Mouse (Mus musculus): ENCODE measurements around the gene Gm44965. TPM values are rescaled to one million over a fixed set of nuclear protein-coding genes. Genes with fewer than 3 reads are reported as not detected.

Gm44965 gene
- polyA plus RNA-seq, 1 experiment = not detected

DNA sequence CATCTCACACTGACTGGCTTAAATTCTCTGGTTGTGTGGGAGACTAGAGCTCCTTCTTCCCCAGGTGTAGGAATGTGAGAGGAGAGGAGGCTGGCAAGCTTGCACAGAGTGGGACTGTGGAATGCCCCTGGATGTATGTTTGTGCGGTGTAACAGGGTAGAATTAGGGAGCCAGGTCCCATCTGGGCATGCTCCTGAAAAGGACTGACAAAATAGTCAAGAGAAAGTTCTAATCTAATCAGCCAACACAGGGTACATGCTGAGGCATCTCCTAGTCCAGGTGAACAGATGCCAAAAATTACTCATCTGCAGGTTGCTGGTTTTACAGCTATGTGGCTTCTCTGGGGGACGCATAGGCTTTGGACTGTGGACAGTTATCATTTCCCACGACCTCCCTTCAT lies 37.8 kb upstream of the Gm44965 start:
- Histone ChIP-seq H3K27ac (ENCODE audit: insufficient read depth, low read length) (no peak overlapping the region), H3K4me3 (ENCODE audit: insufficient read depth, low read length) (no peak overlapping the region), H3K4me1 (ENCODE audit: control insufficient read depth, insufficient read depth, low read length) (no peaks in the 10 kb centered on the region)
- TF ChIP-seq POLR2A (IDR thresholded peaks at IDR 0.05; ENCODE audit: low read depth, low read length) (no peak), CTCF (IDR thresholded peaks at IDR 0.05; ENCODE audit: borderline replicate concordance, insufficient read depth, low read length) (no peak)

DNA sequence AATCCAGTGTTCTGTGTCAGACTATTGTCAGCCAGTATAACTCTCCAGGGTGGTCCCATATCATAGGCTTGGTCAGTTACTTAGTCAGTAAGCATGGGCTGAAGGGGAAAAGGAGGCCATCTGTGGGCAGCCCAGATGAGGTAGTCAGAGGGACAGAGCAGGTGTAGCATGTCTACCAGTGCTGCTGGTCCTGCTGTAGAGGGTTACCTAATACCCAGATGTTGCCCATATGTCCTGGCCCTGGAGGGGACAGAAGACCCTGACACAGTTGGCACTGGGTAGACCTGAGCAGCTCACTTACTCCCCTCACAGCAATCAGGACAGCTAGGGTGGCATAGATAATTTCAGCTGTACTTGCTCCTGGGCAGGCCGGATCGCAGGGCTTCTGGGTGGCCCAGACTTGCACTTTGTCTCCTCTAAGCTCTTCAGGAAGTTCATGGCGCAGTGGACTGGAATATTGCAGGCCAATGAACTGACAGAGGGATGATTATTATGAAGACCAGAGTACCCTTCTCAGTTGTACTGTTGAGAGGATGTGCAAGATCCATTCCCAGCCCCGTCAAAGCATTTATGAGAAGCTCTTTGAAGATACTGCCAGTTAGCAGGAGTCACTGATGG lies 27.9 kb upstream of the Gm44965 start:
- TF ChIP-seq POLR2A (IDR thresholded peaks at IDR 0.05; ENCODE audit: low read depth, low read length) = no peak
- no peak for TF ChIP-seq CTCF (IDR thresholded peaks at IDR 0.05; ENCODE audit: borderline replicate concordance, insufficient read depth, low read length)
- H3K4me1 ChIP-seq (ENCODE audit: control insufficient read depth, insufficient read depth, low read length) = peaks cover 6% of the 10 kb centered on the region
- no peak overlapping the region for H3K27ac ChIP-seq (ENCODE audit: insufficient read depth, low read length)
- no peak overlapping the region for H3K4me3 ChIP-seq (ENCODE audit: insufficient read depth, low read length)

DNA sequence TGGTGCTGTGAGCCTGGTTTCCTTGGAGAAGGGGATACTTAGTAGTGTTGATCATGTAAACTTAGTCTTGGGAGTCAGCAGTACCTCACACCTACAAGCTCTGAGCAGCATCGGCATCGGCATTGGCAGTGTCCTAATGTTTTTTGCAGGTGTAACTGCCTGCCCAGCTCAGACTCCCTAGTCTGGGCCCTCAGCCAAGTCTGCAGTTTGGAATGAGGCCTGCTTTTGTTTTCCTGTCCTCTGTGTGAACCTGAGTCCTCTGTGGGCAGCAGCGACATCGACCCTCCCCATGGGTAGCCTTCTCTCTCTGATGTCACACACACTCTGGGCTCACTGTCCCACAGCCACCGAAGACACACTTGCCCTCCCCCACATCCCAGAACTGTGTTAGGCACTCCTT lies 27.4 kb upstream of the Gm44965 start:
- H3K4me3 ChIP-seq (ENCODE audit: insufficient read depth, low read length) = no peak overlapping the region
- no peak overlapping the region for H3K27ac ChIP-seq (ENCODE audit: insufficient read depth, low read length)
- TF ChIP-seq CTCF (IDR thresholded peaks at IDR 0.05; ENCODE audit: borderline replicate concordance, insufficient read depth, low read length) (no peak), POLR2A (IDR thresholded peaks at IDR 0.05; ENCODE audit: low read depth, low read length) (no peak)
- peaks cover 6% of the 10 kb centered on the region for H3K4me1 ChIP-seq (ENCODE audit: control insufficient read depth, insufficient read depth, low read length)

DNA sequence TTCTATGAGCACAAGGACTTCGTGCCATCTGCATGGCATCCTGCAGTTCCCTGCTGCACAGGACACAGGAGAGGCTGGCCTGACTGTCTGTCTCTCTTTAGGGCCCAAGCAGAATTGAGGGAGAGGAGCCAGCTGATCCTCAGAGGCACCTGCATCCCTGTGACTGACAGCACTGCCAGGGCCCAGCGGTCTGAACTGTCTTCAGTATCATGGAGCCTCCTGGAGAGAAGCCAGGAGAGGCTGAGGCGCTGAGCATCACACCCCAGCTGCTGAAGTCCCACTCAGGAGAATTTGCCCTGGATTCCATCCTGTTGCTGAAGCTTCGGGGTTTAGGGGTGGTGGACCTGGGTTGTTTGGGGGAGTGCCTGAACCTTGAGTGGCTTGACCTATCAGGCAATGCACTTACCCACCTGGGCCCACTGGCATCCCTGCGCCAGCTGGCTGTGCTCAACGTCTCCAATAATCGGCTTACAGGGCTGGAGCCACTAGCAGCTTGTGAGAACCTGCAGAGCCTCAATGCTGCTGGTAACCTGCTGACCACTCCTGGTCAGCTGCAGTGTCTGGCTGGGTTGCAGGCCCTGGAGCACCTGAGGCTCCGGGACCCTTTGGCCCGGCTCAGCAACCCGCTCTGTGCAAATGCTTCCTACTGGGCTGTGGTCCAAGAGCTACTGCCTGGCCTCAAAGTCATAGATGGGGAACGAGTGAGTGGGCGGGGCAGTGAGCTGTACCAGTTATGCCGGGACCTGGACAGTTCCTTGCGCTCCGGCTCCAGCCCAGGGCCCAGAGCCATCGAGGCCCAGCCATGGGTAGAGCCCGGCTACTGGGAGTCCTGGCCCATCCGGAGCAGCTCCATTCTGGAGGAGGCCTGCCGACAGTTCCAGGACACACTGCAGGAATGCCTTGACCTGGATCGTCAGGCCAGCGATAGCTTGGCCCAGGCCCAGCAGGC lies 25.4 kb upstream of the Gm44965 start:
- Histone ChIP-seq H3K27ac (ENCODE audit: insufficient read depth, low read length) (no peak overlapping the region), H3K4me3 (ENCODE audit: insufficient read depth, low read length) (no peak overlapping the region), H3K4me1 (ENCODE audit: control insufficient read depth, insufficient read depth, low read length) (peaks cover 6% of the 10 kb centered on the region)
- TF ChIP-seq CTCF (IDR thresholded peaks at IDR 0.05; ENCODE audit: borderline replicate concordance, insufficient read depth, low read length) (no peak), POLR2A (IDR thresholded peaks at IDR 0.05; ENCODE audit: low read depth, low read length) (no peak)

DNA sequence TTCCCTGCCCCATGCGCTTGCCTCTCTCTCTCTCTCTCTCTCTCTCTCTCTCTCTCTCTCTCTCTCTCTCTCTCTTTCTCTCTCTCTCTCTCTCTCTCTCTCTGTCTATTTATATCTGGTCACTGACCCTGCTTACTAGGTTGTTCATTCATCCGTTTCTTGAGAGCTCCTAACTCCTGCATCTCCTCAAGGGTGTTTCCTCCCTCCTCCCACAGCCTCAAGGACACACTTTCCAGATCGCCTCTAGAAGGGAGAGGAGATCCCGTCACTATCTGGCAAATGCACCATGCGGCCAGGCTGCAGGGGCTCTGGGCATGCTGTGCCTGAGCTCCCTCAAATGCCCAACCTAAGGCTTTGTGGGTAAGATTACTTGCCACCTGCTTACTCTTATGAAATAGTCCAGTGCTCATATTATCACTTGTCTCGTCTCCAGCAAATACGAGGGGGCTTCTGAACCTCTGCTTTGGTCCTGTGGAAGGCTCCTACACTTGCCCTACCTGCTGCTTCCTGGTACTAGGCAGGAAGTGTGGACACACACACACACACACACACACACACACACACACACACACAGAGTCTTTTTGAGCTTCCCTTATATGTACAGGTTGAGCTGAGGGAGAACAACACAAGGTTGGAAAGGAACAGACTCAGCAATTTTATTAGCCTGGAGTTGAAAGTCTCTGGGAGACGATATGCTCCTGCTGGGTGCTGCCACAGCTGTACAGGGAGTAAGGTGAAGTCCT lies 24.5 kb upstream of the Gm44965 start:
- TF ChIP-seq POLR2A (IDR thresholded peaks at IDR 0.05; ENCODE audit: low read depth, low read length) (no peak), CTCF (IDR thresholded peaks at IDR 0.05; ENCODE audit: borderline replicate concordance, insufficient read depth, low read length) (no peak)
- Histone ChIP-seq H3K4me1 (ENCODE audit: control insufficient read depth, insufficient read depth, low read length) (peaks cover 6% of the 10 kb centered on the region), H3K4me3 (ENCODE audit: insufficient read depth, low read length) (no peak overlapping the region), H3K27ac (ENCODE audit: insufficient read depth, low read length) (no peak overlapping the region)

DNA sequence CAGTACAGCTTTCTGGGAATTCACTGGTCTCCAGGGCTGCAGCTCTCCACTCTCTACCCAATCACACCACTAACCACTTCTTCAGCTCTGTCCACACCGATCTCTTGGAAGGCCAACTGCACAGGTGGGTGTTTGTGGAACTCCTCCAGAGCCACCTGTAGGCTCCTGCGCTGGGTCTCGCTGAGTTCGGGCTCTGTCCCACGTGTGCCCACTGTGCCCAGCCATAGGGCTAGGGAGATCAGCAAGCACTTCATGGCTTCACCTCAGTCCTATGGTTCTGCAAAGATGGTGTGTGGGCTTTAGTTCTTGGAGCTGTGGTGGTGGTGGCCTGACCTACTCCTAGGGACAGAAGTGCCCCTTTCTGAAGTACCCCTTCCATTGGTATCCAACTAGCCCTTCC lies 21.7 kb upstream of the Gm44965 start:
- no peak overlapping the region for H3K4me3 ChIP-seq (ENCODE audit: insufficient read depth, low read length)
- TF ChIP-seq POLR2A (IDR thresholded peaks at IDR 0.05; ENCODE audit: low read depth, low read length) (no peak), CTCF (IDR thresholded peaks at IDR 0.05; ENCODE audit: borderline replicate concordance, insufficient read depth, low read length) (no peak)
- H3K4me1 ChIP-seq (ENCODE audit: control insufficient read depth, insufficient read depth, low read length) = no peaks in the 10 kb centered on the region
- no peak overlapping the region for H3K27ac ChIP-seq (ENCODE audit: insufficient read depth, low read length)

DNA sequence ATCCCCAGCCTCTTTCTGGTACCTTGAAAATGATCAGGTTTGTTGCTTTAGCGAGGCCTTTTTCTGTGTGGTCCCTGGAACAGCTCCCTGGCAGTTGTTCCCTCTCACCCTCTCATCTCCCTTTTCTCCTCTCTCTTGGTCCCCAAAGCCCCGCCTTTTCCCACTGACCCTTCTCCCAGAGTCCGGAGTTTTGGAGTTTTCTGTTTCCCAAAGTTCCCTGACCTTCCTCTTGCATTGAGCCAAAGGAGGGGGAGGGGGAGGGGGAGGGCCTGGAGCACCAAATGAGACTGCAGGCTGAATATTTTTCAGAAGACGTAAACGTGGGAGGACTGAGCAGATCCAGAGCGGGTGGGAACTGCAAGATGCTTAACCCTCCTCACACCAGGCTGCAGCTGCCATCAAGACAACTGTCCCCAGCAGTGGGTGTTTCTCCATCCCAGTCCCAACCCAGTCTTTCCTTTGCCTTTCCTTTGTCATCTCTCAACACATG lies 21.1 kb upstream of the Gm44965 start, which contains the start of gene Rarres2:
TSS of gene Rarres2 (minus strand) at position 218 of the 490 bp plus-strand sequence.
- Histone ChIP-seq H3K4me3 (ENCODE audit: insufficient read depth, low read length) (no peak within 1 kb of the TSS), H3K27ac (ENCODE audit: insufficient read depth, low read length) (no peak within 1 kb of the TSS)

DNA sequence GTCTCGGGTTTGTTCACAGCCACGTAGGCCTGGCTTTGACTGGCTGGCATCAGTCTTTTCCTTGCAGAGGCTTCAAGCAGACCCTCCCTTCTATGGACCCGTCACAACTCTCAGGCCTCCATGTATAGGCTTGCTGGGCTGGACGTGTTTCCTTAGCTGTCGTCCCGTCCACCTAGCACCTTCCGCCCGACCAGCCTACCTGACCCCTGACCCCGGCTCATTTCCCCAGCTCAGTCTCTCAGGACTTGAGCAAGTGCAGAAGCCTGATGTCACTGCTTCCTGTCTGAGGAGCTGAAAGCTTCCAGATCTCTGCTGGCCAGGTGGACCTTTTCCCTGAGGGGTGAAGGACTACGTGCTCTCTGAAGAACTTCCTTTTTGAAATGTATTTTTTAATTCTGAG lies 20.5 kb upstream of the Gm44965 start:
- Histone ChIP-seq H3K4me1 (ENCODE audit: control insufficient read depth, insufficient read depth, low read length) (no peaks in the 10 kb centered on the region; the same call in 1 of the 2 replicates), H3K27ac (ENCODE audit: insufficient read depth, low read length) (no peak overlapping the region), H3K4me3 (ENCODE audit: insufficient read depth, low read length) (no peak overlapping the region)
- TF ChIP-seq POLR2A (IDR thresholded peaks at IDR 0.05; ENCODE audit: low read depth, low read length) (no peak), CTCF (IDR thresholded peaks at IDR 0.05; ENCODE audit: borderline replicate concordance, insufficient read depth, low read length) (no peak)

More for the DNA sequence above, 21.1 kb upstream of the Gm44965 start, which contains the start of gene Rarres2:
- no peaks in the 10 kb centered on the region for H3K4me1 ChIP-seq (ENCODE audit: control insufficient read depth, insufficient read depth, low read length)
- TF ChIP-seq CTCF (IDR thresholded peaks at IDR 0.05; ENCODE audit: borderline replicate concordance, insufficient read depth, low read length) = no peak
- TF ChIP-seq POLR2A (IDR thresholded peaks at IDR 0.05; ENCODE audit: low read depth, low read length) = no peak

DNA sequence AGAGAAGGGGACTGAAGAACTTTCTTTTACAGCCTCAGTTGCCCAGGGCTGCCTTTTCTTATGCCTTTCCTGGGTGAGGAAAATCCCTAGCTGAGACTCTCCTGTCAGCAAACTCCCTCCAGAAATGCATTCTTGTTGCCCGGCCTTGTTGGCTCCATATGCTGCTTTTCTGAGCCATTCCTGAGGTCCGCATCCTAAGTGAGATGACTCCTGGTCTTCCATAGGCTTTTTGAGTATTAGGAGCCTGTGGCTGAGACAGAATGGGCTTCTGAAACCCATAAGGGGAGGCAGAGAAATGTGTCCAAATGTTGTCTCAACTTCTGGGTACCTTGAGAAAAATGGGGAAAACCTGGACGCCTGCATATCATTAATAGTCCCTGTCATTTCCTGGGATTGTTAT lies 19.8 kb upstream of the Gm44965 start:
- Histone ChIP-seq H3K4me1 (ENCODE audit: control insufficient read depth, insufficient read depth, low read length) (no peaks in the 10 kb centered on the region; the same call in 1 of the 2 replicates), H3K4me3 (ENCODE audit: insufficient read depth, low read length) (no peak overlapping the region), H3K27ac (ENCODE audit: insufficient read depth, low read length) (no peak overlapping the region)
- TF ChIP-seq CTCF (IDR thresholded peaks at IDR 0.05; ENCODE audit: borderline replicate concordance, insufficient read depth, low read length) (no peak), POLR2A (IDR thresholded peaks at IDR 0.05; ENCODE audit: low read depth, low read length) (no peak)

Data from embryonic fibroblast, embryonic 13.5 days (primary cell).